Mouse (Mus musculus): ENCODE data around the gene Zfp36l3.
"Not testable (repeated sequence)": the region's sequence is repeated elsewhere in the genome, so short reads cannot be mapped to it uniquely, and the experiment has no call there.

Zfp36l3 gene

GRCm38 (mm10) chrX:53776276-53776675, at the start of gene Zfp36l3:
Zfp36l3 (minus strand) TSS chrX:53776394.
- no peak for DNase-seq (ENCODE audit: low spot score)

- DNase-seq (ENCODE audit: low spot score): no peak
Observed at GRCm38 (mm10) chrX:53799074-53799473, 22.9 kb upstream of the Zfp36l3 start.

GRCm38 (mm10) chrX:53797519-53797918, 21.3 kb upstream of the Zfp36l3 start, which contains the start of gene Xlr:
Xlr (minus strand) TSS chrX:53797706.
- DNase-seq (ENCODE audit: low spot score): not testable (repeated sequence)

- no peak for DNase-seq (ENCODE audit: low spot score)
Observed at GRCm38 (mm10) chrX:53757736-53758135, 18.5 kb downstream of the Zfp36l3 start, which contains the start of gene 1700013H16Rik. 1700013H16Rik (minus strand) TSS chrX:53757831.

- no peak for DNase-seq (ENCODE audit: low spot score)
Observed at GRCm38 (mm10) chrX:53752851-53753250, 23.3 kb downstream of the Zfp36l3 start.

- no peak for DNase-seq (ENCODE audit: low spot score)
Observed at GRCm38 (mm10) chrX:53728967-53729366, 47.2 kb downstream of the Zfp36l3 start.

GRCm38 (mm10) chrX:53724596-53724995, 51.6 kb downstream of the Zfp36l3 start, which contains the start of gene 4930502E18Rik:
4930502E18Rik (plus strand) TSS chrX:53724826.
- DNase-seq (ENCODE audit: low spot score): no peak
